Mouse (Mus musculus) hindbrain, embryonic 10.5 days (tissue): ENCODE data around the gene Slc25a48. TPM values are rescaled to one million over a fixed set of nuclear protein-coding genes. Genes with fewer than 3 reads are reported as not detected.

Source experiments
- polyA plus RNA-seq: library from polyadenylated mRNA; unstranded; fragments of >200 nt; fragmentation: Nextera tagmentation; extraction: Ambion mirVana; gene quantifications from 2 replicates; pipeline ENCODE4 v1.2.1, GENCODE M21; 2016

Slc25a48 gene
- polyA plus RNA-seq, 1 experiment from 2014 or later = 0.12 TPM

Other genes with a start within 250 kb of the Slc25a48 start
- 28.4 and 33.7 TPM in 2 replicates for gene Neurog1, start 186.2 kb upstream of the Slc25a48 start, polyA plus RNA-seq
- 6.1 and 12.5 TPM in 2 replicates for gene Cxcl14, start 141.8 kb upstream of the Slc25a48 start, polyA plus RNA-seq
- gene Gm3045, start 11.8 kb upstream of the Slc25a48 start, polyA plus RNA-seq = not detected in 2 replicates
- not detected in 2 replicates for gene Il9, start 43.9 kb downstream of the Slc25a48 start, polyA plus RNA-seq
- gene Fbxl21, start 84.1 kb downstream of the Slc25a48 start, polyA plus RNA-seq = 1.4 and 3.2 TPM in 2 replicates
- gene Lect2, start 110.1 kb downstream of the Slc25a48 start, polyA plus RNA-seq = not detected in 2 replicates
- 38.4 and 42.9 TPM in 2 replicates for gene Tgfbi, start 171.2 kb downstream of the Slc25a48 start, polyA plus RNA-seq